Mouse (Mus musculus) midbrain, embryonic 12.5 days (tissue): ENCODE data around the gene Aaas. TPM values are rescaled to one million over a fixed set of nuclear protein-coding genes. Genes with fewer than 3 reads are reported as not detected.
A peak's percentile ranks its signal among the peaks of the same experiment; 100 is the strongest.

Experiments used
- ATAC-seq: fragments of 200-750 bp; cut with Nextera tagmentation; 2 replicates; pipeline ENCODE4 v1.8.0; 2017; ENCODE audit warnings: low read depth, moderate TSS enrichment, moderate library complexity; ENCODE audit not compliant: low FRiP score
- H3K27ac ChIP-seq: fragments of 300-500 bp; sonication (generic); replicated peaks from 2 replicates; pipeline ENCODE4 v1.5.1; 2016; ENCODE audit warnings: mild to moderate bottlenecking
- H3K27me3 ChIP-seq: fragments of 300-500 bp; sonication (generic); 2 replicates; pipeline ENCODE4 v1.6.1; 2016; ENCODE audit warnings: mild to moderate bottlenecking
- H3K36me3 ChIP-seq: fragments of 300-500 bp; sonication (generic); 2 replicates; pipeline ENCODE4 v1.6.1; 2016
- H3K4me1 ChIP-seq: fragments of 300-500 bp; sonication (generic); 2 replicates; pipeline ENCODE4 v1.6.1; 2016
- H3K4me2 ChIP-seq: fragments of 300-500 bp; sonication (generic); replicated peaks from 2 replicates; pipeline ENCODE4 v1.6.1; 2016; ENCODE audit warnings: mild to moderate bottlenecking, moderate library complexity
- H3K4me3 ChIP-seq: fragments of 300-500 bp; sonication (generic); 2 replicates; pipeline ENCODE4 v1.5.1; 2016; ENCODE audit warnings: mild to moderate bottlenecking
- H3K9ac ChIP-seq: fragments of 300-500 bp; sonication (generic); replicated peaks from 2 replicates; pipeline ENCODE4 v1.6.1; 2016; ENCODE audit warnings: mild to moderate bottlenecking, moderate library complexity
- H3K9me3 ChIP-seq: fragments of 300-500 bp; sonication (generic); 2 replicates; pipeline ENCODE4 v1.6.1; 2016; ENCODE audit warnings: mild to moderate bottlenecking
- WGBS: fragments of 180-500 bp; shearing (Covaris S2); methylation state at CpG from one replicate; pipeline ENCODE4 v1.1.7; 2016; 5-methylcytosine and 5-hydroxymethylcytosine counted together
- polyA plus RNA-seq: library from polyadenylated mRNA; unstranded; fragments of >200 nt; fragmentation: Nextera tagmentation; extraction: Ambion mirVana; gene quantifications from 2 replicates; pipeline ENCODE4 v1.2.1, GENCODE M21; 2016

Gene Aaas
- polyA plus RNA-seq, 1 experiment from 2014 or later: 67.9 TPM

DNA sequence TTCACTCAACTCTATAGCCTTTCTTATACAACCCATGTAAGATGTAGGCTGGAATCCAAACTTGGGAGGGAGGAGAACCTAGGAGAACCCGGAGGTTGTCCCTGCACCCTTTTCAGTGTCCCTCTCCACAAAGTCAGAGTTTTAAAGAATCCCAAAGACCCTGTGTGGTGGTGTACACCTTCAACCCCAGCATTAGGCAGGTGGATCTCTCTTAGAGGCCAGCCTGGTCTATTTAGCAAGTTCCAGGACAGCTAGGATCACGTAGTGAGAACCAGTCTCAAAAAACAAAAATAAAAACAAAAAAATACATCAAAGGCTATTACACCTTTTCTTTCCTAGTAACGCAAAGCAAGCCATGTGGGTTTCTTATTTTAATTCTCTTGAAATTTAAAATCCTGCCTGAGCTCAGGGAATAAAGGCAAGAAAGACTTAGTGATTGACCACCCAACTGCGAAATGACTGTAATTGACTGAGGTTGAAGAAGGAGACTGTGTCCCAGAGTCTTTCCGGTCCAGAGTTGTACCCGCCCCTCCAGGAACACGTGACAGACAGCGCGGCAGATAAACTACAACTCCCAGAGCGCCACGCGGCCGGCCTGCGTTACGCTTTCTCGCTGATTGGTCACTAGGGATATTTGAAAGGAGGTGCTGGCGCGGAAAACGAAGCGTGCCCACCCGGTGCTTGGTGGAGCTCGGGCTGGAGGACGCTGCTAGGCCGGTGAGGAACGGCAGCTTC lies 54.8 kb downstream of the Aaas start, which contains the start of gene Espl1:
Espl1 (plus strand) TSS at position 634 of the 735 bp plus-strand sequence.
- Histone ChIP-seq H3K9ac (peak within 1 kb of the TSS; percentile 53), H3K27me3 (no peaks in the 10 kb centered on the region), H3K27ac (peak within 1 kb of the TSS; percentile 30; the same call in 1 of the 2 replicates), H3K36me3 (peaks cover 27% of the 10 kb centered on the region), H3K4me2 (peak within 1 kb of the TSS; percentile 89), H3K4me3 (peak within 1 kb of the TSS; percentile 67), H3K4me1 (peaks cover 11% of the 10 kb centered on the region), H3K9me3 (no peaks in the 10 kb centered on the region)
- WGBS: 8% methylated on average over 25 of the region's 25 CpGs
- ATAC-seq: peak; percentile 98

Other genes starting within 250 kb of the Aaas start
- gene Spryd3, start 214.5 kb downstream of the Aaas start, polyA plus RNA-seq: 19.3 and 20.2 TPM in 2 replicates
- 0.32 and 0.42 TPM in 2 replicates for gene Igfbp6, start 206.4 kb downstream of the Aaas start, polyA plus RNA-seq
- gene Soat2, start 200.2 kb downstream of the Aaas start, polyA plus RNA-seq: 0.10 and 0.14 TPM in 2 replicates
- gene Zfp740, start 147.5 kb downstream of the Aaas start, polyA plus RNA-seq: 108 and 110 TPM in 2 replicates
- 40.9 and 41.0 TPM in 2 replicates for gene Csad, start 146.0 kb downstream of the Aaas start, polyA plus RNA-seq
- gene Itgb7, start 118.8 kb downstream of the Aaas start, polyA plus RNA-seq: 0.84 and 1.6 TPM in 2 replicates
- gene Rarg, start 93.3 kb downstream of the Aaas start, polyA plus RNA-seq: 13.6 and 19.2 TPM in 2 replicates
- 0.26 and 0.28 TPM in 2 replicates for gene Gm9918, start 80.2 kb downstream of the Aaas start, polyA plus RNA-seq
- gene Mfsd5, start 71.3 kb downstream of the Aaas start, polyA plus RNA-seq: 51.9 and 57.7 TPM in 2 replicates
- 33.6 and 38.4 TPM in 2 replicates for gene Espl1, start 54.5 kb downstream of the Aaas start, polyA plus RNA-seq
- gene Pfdn5, start 24.7 kb downstream of the Aaas start, polyA plus RNA-seq: 363 and 378 TPM in 2 replicates
- 96.1 and 108 TPM in 2 replicates for gene Myg1, start 19.1 kb downstream of the Aaas start, polyA plus RNA-seq
- 0.46 and 0.93 TPM in 2 replicates for gene Sp7, start 16.4 kb upstream of the Aaas start, polyA plus RNA-seq
- gene Sp1, start 55.4 kb upstream of the Aaas start, polyA plus RNA-seq: 9.6 and 10.2 TPM in 2 replicates
- 0.29 TPM in 1 of 2 replicates, not detected in the other for gene Amhr2, start 94.6 kb upstream of the Aaas start, polyA plus RNA-seq
- 84.9 and 97.9 TPM in 2 replicates for gene Prr13, start 108.3 kb upstream of the Aaas start, polyA plus RNA-seq
- gene Pcbp2, start 119.8 kb upstream of the Aaas start, polyA plus RNA-seq: 168 and 186 TPM in 2 replicates
- gene Gm10337, start 153.0 kb upstream of the Aaas start, polyA plus RNA-seq: 4.6 and 9.6 TPM in 2 replicates
- 46.1 and 50.6 TPM in 2 replicates for gene Map3k12, start 166.3 kb upstream of the Aaas start, polyA plus RNA-seq
- gene Tarbp2, start 167.4 kb upstream of the Aaas start, polyA plus RNA-seq: 106 and 107 TPM in 2 replicates
- 2.5 and 3.1 TPM in 2 replicates for gene Npff, start 174.2 kb upstream of the Aaas start, polyA plus RNA-seq